Mouse (Mus musculus) heart, adult 11 months (tissue): Measurements from ENCODE around the gene Slc22a2.
"Not testable (repeated sequence)": the region's sequence is repeated elsewhere in the genome, so short reads cannot be mapped to it uniquely, and the experiment has no call there.

Experiments used
- DNase-seq: peaks from one replicate; pipeline ENCODE4 v3.0.0; 2022

The Slc22a2 gene

GRCm38 (mm10) chr17:12631771-12632600 lies 48.1 kb downstream of the Slc22a2 start:
- DNase-seq, result no peak

- no peak for DNase-seq
These were observed 50.9 kb downstream of the Slc22a2 start for GRCm38 (mm10) chr17:12634814-12635213.

GRCm38 (mm10) chr17:12639585-12639984 lies 55.7 kb downstream of the Slc22a2 start:
- DNase-seq, result no peak

- DNase-seq, result no peak
These were observed 57.2 kb downstream of the Slc22a2 start for GRCm38 (mm10) chr17:12641087-12641486.

- no peak for DNase-seq
These were observed 61.5 kb downstream of the Slc22a2 start for GRCm38 (mm10) chr17:12645461-12645860.

GRCm38 (mm10) chr17:12652604-12653003 lies 68.7 kb downstream of the Slc22a2 start:
- no peak for DNase-seq

GRCm38 (mm10) chr17:12654061-12654460 lies 70.1 kb downstream of the Slc22a2 start:
- DNase-seq, result no peak

- peak; percentile 75 for DNase-seq
These were observed 71.9 kb downstream of the Slc22a2 start for GRCm38 (mm10) chr17:12655826-12656225.

- peak; percentile 61 for DNase-seq
These were observed 74.9 kb downstream of the Slc22a2 start for GRCm38 (mm10) chr17:12658784-12659183.

- peak; percentile 71 for DNase-seq
These were observed 75.3 kb downstream of the Slc22a2 start for GRCm38 (mm10) chr17:12659233-12659632.

GRCm38 (mm10) chr17:12660572-12661260 lies 76.8 kb downstream of the Slc22a2 start:
- DNase-seq, result peak; percentile 90

GRCm38 (mm10) chr17:12664156-12664555 lies 80.2 kb downstream of the Slc22a2 start:
- peak; percentile 91 for DNase-seq

- no peak for DNase-seq
These were observed 84.8 kb downstream of the Slc22a2 start for GRCm38 (mm10) chr17:12668478-12669362.

- DNase-seq, result peak; percentile 86
These were observed 85.4 kb downstream of the Slc22a2 start for GRCm38 (mm10) chr17:12669363-12669679.

- DNase-seq, result no peak
These were observed 87.2 kb downstream of the Slc22a2 start for GRCm38 (mm10) chr17:12671029-12671605.

- no peak for DNase-seq
These were observed 88.4 kb downstream of the Slc22a2 start for GRCm38 (mm10) chr17:12672285-12672790.

GRCm38 (mm10) chr17:12673871-12674270 lies 89.9 kb downstream of the Slc22a2 start:
- no peak for DNase-seq

- DNase-seq, result not testable (repeated sequence)
These were observed 91.0 kb downstream of the Slc22a2 start for GRCm38 (mm10) chr17:12674980-12675379.

- no peak for DNase-seq
These were observed 91.7 kb downstream of the Slc22a2 start, which contains the start of gene Slc22a1 for GRCm38 (mm10) chr17:12675646-12676045. Gene Slc22a1, minus strand, starts transcription at chr17:12675829.

GRCm38 (mm10) chr17:12677139-12677538 lies 93.2 kb downstream of the Slc22a2 start:
- no peak for DNase-seq
